Mouse (Mus musculus) B cell, adult 62 days (primary cell): ENCODE data around the gene Tm9sf3. TPM values are rescaled to one million over a fixed set of nuclear protein-coding genes. Genes with fewer than 3 reads are reported as not detected.

Experiments
- total RNA-seq: library from RNA; stranded (reverse); gene quantifications from 4 replicates; pipeline ENCODE4 v1.2.4, GENCODE M21; 2023

The Tm9sf3 gene
- total RNA-seq: 94.3 to 102 TPM (median 99.9 TPM) in 4 replicates

DNA sequence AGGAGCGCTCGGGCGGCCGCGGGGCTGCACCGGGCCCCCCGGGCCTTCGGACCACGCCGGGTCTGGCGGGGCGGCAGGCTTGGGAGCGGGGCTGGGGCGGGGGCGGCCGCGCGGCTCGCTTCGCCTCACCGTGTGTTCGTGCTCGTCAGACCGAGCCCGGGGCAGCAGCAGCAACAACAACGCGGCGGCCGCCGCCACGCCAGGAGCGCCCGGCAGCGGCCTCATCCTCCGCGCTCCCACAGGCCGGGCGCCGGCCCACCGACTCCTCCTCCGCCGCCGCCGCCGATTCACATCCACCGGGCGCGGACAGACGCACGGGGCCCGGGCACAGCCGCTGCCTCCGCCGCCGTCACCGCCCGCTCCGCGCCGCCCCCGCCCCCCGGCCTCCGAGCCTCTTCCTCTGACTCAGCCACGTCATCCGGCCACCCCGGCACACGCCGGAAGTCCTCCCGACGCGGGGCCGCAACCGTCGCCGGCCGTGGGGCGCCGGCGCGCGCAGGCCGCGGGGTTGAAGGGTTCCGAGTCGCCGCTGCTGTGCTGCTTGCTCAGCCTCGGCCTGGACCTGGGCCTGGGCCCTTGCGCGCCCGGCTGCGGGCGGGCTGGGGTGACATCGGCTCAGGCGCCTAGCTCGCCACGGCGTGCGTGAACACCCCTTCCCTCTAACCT, at the start of gene Tm9sf3:
Gene Tm9sf3, minus strand, starts transcription at position 368 of the 666 bp plus-strand sequence.

DNA sequence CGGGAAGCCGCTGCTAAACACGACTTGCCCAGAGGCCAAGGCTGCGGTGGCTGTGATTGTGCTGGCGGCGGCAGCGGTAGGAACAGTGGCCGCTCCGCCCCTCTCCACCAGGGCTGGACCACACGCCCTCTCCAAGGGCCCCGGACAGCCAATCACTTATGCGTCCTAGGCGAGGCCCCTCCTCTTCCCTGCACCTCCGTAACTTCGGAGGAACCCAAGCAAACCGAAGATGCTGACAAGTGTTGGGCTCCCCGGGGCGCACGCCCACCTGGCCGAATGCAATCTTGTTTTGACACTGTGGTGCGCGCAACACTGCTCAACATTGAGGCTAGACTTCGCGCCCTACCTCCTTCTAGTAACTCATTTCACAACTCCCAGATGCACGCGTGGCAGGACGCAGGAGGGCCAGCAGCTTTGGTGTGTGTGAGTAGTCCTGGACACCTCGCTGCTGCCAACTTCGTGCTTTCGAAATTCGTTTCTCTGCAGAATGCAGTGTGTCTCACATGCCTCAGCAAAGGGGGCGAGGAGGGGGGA, 56.9 kb downstream of the Tm9sf3 start, which contains the start of gene Tll2:
Gene Tll2, minus strand, starts transcription at position 25 of the 534 bp plus-strand sequence.

Other genes starting within 250 kb of the Tm9sf3 start
- not detected in 4 replicates for gene Dntt, start 234.7 kb downstream of the Tm9sf3 start, total RNA-seq
- not detected in 4 replicates for gene Opalin, start 186.9 kb downstream of the Tm9sf3 start, total RNA-seq
- not detected in 4 replicates for gene Tll2, start 57.2 kb downstream of the Tm9sf3 start, total RNA-seq
- gene Pik3ap1, start 121.1 kb upstream of the Tm9sf3 start, total RNA-seq: 295 to 326 TPM (median 324 TPM) in 4 replicates
- gene Lcor, start 218.6 kb upstream of the Tm9sf3 start, total RNA-seq: 34.2 to 39.5 TPM (median 39.1 TPM) in 4 replicates